9 mouse cellular contexts compared by ENCODE assay signal in genomic region chr17:75128337-75128935, GRCm38 (mm10).
DNase-seq lines count a peak whose midpoint lies in the region; ATAC-seq and TF ChIP-seq lines count a peak whose summit lies in the region.
"Had no signal": no experiment of that assay in that cellular context is flagged by ENCODE, and none has a peak within 500 bp of the region (broad histone marks: within the 10 kb centered on the region; RNA-seq: fewer than 3 reads in every experiment).

No protein-coding gene starts in this region.

- H3K27me3 ChIP-seq in thymus, adult 2 months (ENCODE audit: control insufficient read depth, insufficient read depth, low read length): no peaks in the 10 kb centered on the region
- H3K27me3 ChIP-seq in lung, embryonic 14.5 days (ENCODE audit: insufficient read depth, low read length): no peaks in the 10 kb centered on the region
- no peaks in the 10 kb centered on the region for H3K27me3 ChIP-seq in neural tube, embryonic 15.5 days (replicated peaks)

- no peaks in the 10 kb centered on the region for H3K9me3 ChIP-seq in lung, embryonic 14.5 days (ENCODE audit: low read depth, low read length)
- H3K9me3 ChIP-seq in neural tube, embryonic 15.5 days (replicated peaks): no peaks in the 10 kb centered on the region

- no peak overlapping the region for H3K4me3 ChIP-seq in thymus, adult 2 months (ENCODE audit: control insufficient read depth, insufficient read depth, low read length)
- H3K4me3 ChIP-seq in lung, embryonic 14.5 days (ENCODE audit: low read depth, low read length): no peak overlapping the region
- no peak overlapping the region for H3K4me3 ChIP-seq in neural tube, embryonic 15.5 days (replicated peaks)
- H3K4me3 ChIP-seq: erythroblast, embryonic 14.5 days had no signal

- no peak for TF ChIP-seq POLR2A in thymus, adult 2 months (IDR thresholded peaks at IDR 0.05; ENCODE audit: control insufficient read depth, extremely low read depth, insufficient read depth, low read length, poor library complexity)

- peak; percentile 20 to 60 for DNase-seq in adrenal gland, adult (ENCODE audit: inconsistent age in 2 of 2, low spot score in 1 of 2)
- DNase-seq in adrenal gland, adult 8-10 months: no peak
- DNase-seq in thymus, adult 2 months: peak; percentile 8
- DNase-seq in thymus, adult 18-20 months: no peak
- peak; percentile 37 to 53 for DNase-seq in heart, postnatal 10 days
- peak; percentile 52 for DNase-seq in lung, embryonic 14.5 days
- no peak for DNase-seq in layer of hippocampus, adult 18-20 months (ENCODE audit: low spot score in 2 of 2)

- intact Hi-C loops in heart, postnatal 10 days (cut with DNase I): no loop called here

- no peaks in the 10 kb centered on the region for H3K36me3 ChIP-seq in thymus, adult 2 months (ENCODE audit: control insufficient read depth, insufficient read depth, low read length)
- H3K36me3 ChIP-seq in lung, embryonic 14.5 days (ENCODE audit: insufficient read depth): no peaks in the 10 kb centered on the region
- no peaks in the 10 kb centered on the region for H3K36me3 ChIP-seq in neural tube, embryonic 15.5 days

- peak; percentile 35; the same call in 1 of the 2 replicates for ATAC-seq in lung, embryonic 14.5 days (ENCODE audit: insufficient read depth)
- ATAC-seq in neural tube, embryonic 15.5 days (ENCODE audit: low FRiP score): no peak

- H3K27ac ChIP-seq in thymus, adult 2 months (ENCODE audit: control insufficient read depth, insufficient read depth, low read length): no peak overlapping the region
- H3K27ac ChIP-seq in lung, embryonic 14.5 days (ENCODE audit: low read depth): no peak overlapping the region
- no peak overlapping the region for H3K27ac ChIP-seq in neural tube, embryonic 15.5 days (replicated peaks)

- no peak overlapping the region for H3K4me2 ChIP-seq in lung, embryonic 14.5 days
- no peak overlapping the region for H3K4me2 ChIP-seq in neural tube, embryonic 15.5 days

- 56% methylated on average over 8 of the region's 8 CpGs for WGBS in thymus, adult 2 months
- 44% methylated on average over 8 of the region's 8 CpGs for WGBS in lung, embryonic 14.5 days
- 66% methylated on average over 8 of the region's 8 CpGs for WGBS in neural tube, embryonic 15.5 days

- TF ChIP-seq CTCF in thymus, adult 2 months (IDR thresholded peaks at IDR 0.05; ENCODE audit: borderline replicate concordance, control insufficient read depth, extremely low read depth, insufficient read depth, low read length, poor library complexity): no peak
- TF ChIP-seq CTCF in lung, embryonic 14.5 days (IDR thresholded peaks at IDR 0.05; ENCODE audit: low read depth): peak; percentile 52

- H3K4me1 ChIP-seq in thymus, adult 2 months (replicated peaks; ENCODE audit: control insufficient read depth, insufficient read depth, low read length): no peaks in the 10 kb centered on the region
- no peaks in the 10 kb centered on the region for H3K4me1 ChIP-seq in lung, embryonic 14.5 days (ENCODE audit: insufficient read depth)
- no peaks in the 10 kb centered on the region for H3K4me1 ChIP-seq in neural tube, embryonic 15.5 days

- no peak overlapping the region for H3K9ac ChIP-seq in lung, embryonic 14.5 days
- no peak overlapping the region for H3K9ac ChIP-seq in neural tube, embryonic 15.5 days (replicated peaks)

Comparison
In these comparisons a context has a peak if more than half of its experiments do, and no peak if none do; other contexts are left out.
1. DNase-seq: peak in adrenal gland, adult (2 of 2), thymus, adult 2 months (single experiment), heart, postnatal 10 days (2 of 2) and lung, embryonic 14.5 days (single experiment); none in adrenal gland, adult 8-10 months (single experiment), thymus, adult 18-20 months (0 of 2) and layer of hippocampus, adult 18-20 months (0 of 2).